Mouse (Mus musculus) liver, embryonic 14.5 days (tissue): ENCODE results near the gene Atxn2l. TPM values are rescaled to one million over a fixed set of nuclear protein-coding genes. Genes with fewer than 3 reads are reported as not detected.

Experiments
- ATAC-seq: fragments of 200-750 bp; cut with Nextera tagmentation; 2 replicates; pipeline ENCODE4 v1.8.0; 2017; ENCODE audit warnings: moderate number of reproducible peaks, mild to moderate bottlenecking, moderate library complexity; ENCODE audit not compliant: insufficient read depth
- DNase-seq, 3 experiments: peaks; one replicate each; pipeline ENCODE4 v3.0.0-alpha.2; 2012 to 2013; ENCODE audit warnings: low read depth in 3 of 3, low spot score in 3 of 3
- H3K27ac ChIP-seq: fragments of 300-500 bp; sonication (generic); 2 replicates; pipeline ENCODE4 v1.5.1; 2014; ENCODE audit warnings: moderate library complexity, mild to moderate bottlenecking, control low read depth, inconsistent platforms
- H3K27me3 ChIP-seq: fragments of 300-500 bp; sonication (generic); 2 replicates; pipeline ENCODE4 v1.6.1; 2014; ENCODE audit warnings: mild to moderate bottlenecking, low read length, moderate library complexity; ENCODE audit not compliant: control insufficient read depth, insufficient read depth
- H3K36me3 ChIP-seq: fragments of 300-500 bp; sonication (generic); replicated peaks from 2 replicates; pipeline ENCODE4 v1.6.1; 2014; ENCODE audit warnings: low read depth; ENCODE audit not compliant: control insufficient read depth, insufficient read depth
- H3K4me1 ChIP-seq, 2 experiments: fragments of 200-500 bp in 1 of 2; fragments of 300-500 bp in 1 of 2; sonication (generic) in 1 of 2; replicated peaks; 2 replicates each; pipeline ENCODE4 v1.6.1; 2012 to 2014; ENCODE audit warnings: antibody characterized with exemption in 1 of 2, inconsistent platforms in 1 of 2, low read length in 1 of 2; ENCODE audit not compliant: control insufficient read depth in 2 of 2, insufficient read depth in 2 of 2
- H3K4me2 ChIP-seq: fragments of 300-500 bp; sonication (generic); 2 replicates; pipeline ENCODE4 v1.6.1; 2014; ENCODE audit warnings: low read depth, mild to moderate bottlenecking, control low read depth, moderate library complexity
- H3K4me3 ChIP-seq, 2 experiments: fragments of 200-500 bp in 1 of 2; fragments of 300-500 bp in 1 of 2; sonication (generic) in 1 of 2; 2 replicates each; pipeline ENCODE4 v1.5.1; 2012 to 2014; ENCODE audit warnings: low read depth in 2 of 2, low read length in 2 of 2, mild to moderate bottlenecking in 2 of 2, control low read depth in 1 of 2, inconsistent platforms in 1 of 2, moderate library complexity in 1 of 2; ENCODE audit not compliant: insufficient read depth in 1 of 2
- H3K9ac ChIP-seq: fragments of 300-500 bp; sonication (generic); replicated peaks from 2 replicates; pipeline ENCODE4 v1.6.1; 2014; ENCODE audit warnings: mild to moderate bottlenecking, control low read depth, moderate library complexity
- H3K9me3 ChIP-seq: fragments of 300-500 bp; sonication (generic); 2 replicates; pipeline ENCODE4 v1.6.1; 2016; ENCODE audit warnings: low read length, mixed read lengths; ENCODE audit not compliant: control insufficient read depth
- CTCF ChIP-seq: IDR thresholded peaks from 2 replicates; pipeline ENCODE4 v1.5.1; 2016; ENCODE audit warnings: antibody characterized with exemption, low read depth, control low read depth
- EP300 ChIP-seq: IDR thresholded peaks from 2 replicates; pipeline ENCODE4 v1.6.1; 2016; ENCODE audit warnings: antibody characterized with exemption, low read depth
- WGBS: fragments of 180-500 bp; shearing (Covaris S2); extraction: QIAGEN DNeasy Blood & Tissue Kit; methylation state at CpG from one replicate; pipeline ENCODE4 v1.1.7; 2014; ENCODE audit not compliant: insufficient replicate concordance; 5-methylcytosine and 5-hydroxymethylcytosine counted together
- polyA plus RNA-seq, 2 experiments: library from polyadenylated mRNA; depleted of rRNA in 1 of 2; stranded (reverse) in 1 of 2; unstranded in 1 of 2; fragments of >200 nt; fragmentation: Nextera tagmentation in 1 of 2; extraction: Ambion mirVana in 1 of 2; gene quantifications; 2 replicates each; pipeline versions ENCODE4 v1.2.1 to v1.2.3; 2012 to 2014

Atxn2l gene
- polyA plus RNA-seq, 2 experiments = 17.3 to 42.9 TPM

DNA sequence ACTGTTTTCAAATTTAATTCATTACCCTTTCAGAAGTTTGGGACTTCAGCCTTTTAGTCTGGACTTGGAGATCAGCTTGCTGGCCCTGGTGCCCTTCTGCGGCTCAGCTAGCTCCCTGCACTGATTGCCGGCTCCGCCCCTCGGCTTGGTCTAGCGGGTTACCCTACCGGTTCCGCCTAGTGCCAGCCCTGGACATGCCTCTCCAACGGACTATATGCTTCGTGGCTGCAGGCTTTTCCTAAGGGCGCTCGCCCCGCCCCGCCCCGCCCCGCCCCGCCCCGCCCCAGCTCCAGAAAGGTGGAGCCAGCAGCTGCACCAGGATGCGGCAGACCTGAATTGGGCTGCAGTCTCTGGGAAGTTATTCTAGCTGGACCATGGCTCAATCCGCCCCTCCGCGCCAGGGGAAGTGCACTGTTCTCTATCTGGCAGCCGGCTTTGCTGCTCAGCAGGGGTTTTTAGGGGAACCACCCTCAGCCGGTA, 20.8 kb downstream of the Atxn2l start:
- peak; percentile 76 for ATAC-seq
- no peaks in the 10 kb centered on the region for H3K9me3 ChIP-seq
- under 1% methylated on average over 23 of the region's 23 CpGs for WGBS
- peak overlapping the region; percentile 15 to 30 for H3K4me3 ChIP-seq
- H3K36me3 ChIP-seq = no peaks in the 10 kb centered on the region
- no peaks in the 10 kb centered on the region for H3K27me3 ChIP-seq
- H3K9ac ChIP-seq = no peak overlapping the region
- DNase-seq = peak; percentile 67 to 70 (median 68)
- H3K27ac ChIP-seq = no peak overlapping the region; the same call in 1 of the 2 replicates
- H3K4me2 ChIP-seq = peak overlapping the region; percentile 72
- H3K4me1 ChIP-seq = peaks cover 5 to 8% of the 10 kb centered on the region in 2 experiments; a peak in 3 of 4 replicates
- TF ChIP-seq CTCF = peak; percentile 33; the same call in 1 of the 2 replicates
- no peak for TF ChIP-seq EP300

DNA sequence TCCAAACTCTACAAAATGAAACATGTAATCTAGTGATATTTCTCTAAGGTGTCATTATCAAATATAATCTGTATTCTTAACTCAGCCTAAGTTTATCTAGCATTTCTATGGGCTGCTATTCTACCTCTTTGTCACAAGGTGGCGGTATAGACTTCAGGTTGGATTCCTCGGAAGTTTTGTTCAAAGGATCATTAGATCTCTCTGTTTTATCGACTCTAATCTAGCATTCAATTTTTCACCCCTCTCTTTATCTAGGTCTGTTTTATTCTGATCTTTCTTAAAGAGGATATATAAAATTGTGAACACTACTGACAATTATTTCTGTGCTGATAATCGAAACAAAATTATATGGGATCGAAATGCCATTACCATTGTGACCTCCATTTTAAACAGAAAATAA, 21.5 kb downstream of the Atxn2l start:
- ATAC-seq (no peak), DNase-seq (no peak)
- TF ChIP-seq CTCF (peak; percentile 74), EP300 (no peak)
- Histone ChIP-seq H3K27ac (no peak overlapping the region), H3K4me2 (peak overlapping the region; percentile 72), H3K36me3 (no peaks in the 10 kb centered on the region), H3K4me3 (no peak overlapping the region), H3K9me3 (no peaks in the 10 kb centered on the region), H3K9ac (no peak overlapping the region), H3K4me1 (peaks cover 5 to 8% of the 10 kb centered on the region in 2 experiments; a peak in 3 of 4 replicates), H3K27me3 (no peaks in the 10 kb centered on the region)
- WGBS = 17% methylated on average over 5 of the region's 5 CpGs

DNA sequence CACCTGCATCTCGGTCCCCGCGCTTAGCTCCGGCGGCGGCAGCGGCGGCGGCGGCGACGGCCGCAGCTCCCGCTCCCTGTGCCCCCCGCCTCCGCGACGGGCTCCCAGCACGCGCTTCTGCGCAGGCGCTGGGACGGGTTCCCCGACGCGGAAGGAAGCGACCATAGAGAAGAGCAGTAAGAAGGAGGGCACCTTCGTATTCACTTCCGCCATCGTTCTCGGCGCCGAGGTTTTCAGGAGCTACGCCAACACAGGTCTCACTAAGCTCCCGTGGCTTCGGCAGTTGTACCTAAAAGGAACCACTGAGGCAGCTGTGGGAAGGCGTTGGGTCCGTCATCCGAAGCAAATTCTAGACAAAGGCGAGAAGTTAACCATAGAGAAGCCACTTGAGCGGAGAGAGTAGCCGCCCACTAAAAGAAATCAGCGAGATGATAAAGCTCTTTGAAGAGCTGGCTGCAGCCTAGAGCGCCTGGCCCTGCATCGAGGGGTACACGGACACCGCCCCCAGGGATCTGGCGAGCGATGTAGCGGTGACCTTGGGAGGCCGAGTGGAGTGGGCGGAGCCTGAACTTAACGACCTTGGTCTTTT, 28.1 kb downstream of the Atxn2l start, which contains the start of gene Sh2b1:
TSS of gene Sh2b1 (minus strand) at position 432 of the 589 bp plus-strand sequence.
- peak within 1 kb of the TSS; percentile 94 for H3K9ac ChIP-seq
- no peaks in the 10 kb centered on the region for H3K9me3 ChIP-seq
- ATAC-seq (peak; percentile 90), DNase-seq (peak; percentile 75 to 82 (median 75))
- H3K36me3 ChIP-seq = no peaks in the 10 kb centered on the region; the same call in 1 of the 2 replicates
- H3K4me2 ChIP-seq = peak within 1 kb of the TSS; percentile 92
- H3K27me3 ChIP-seq = no peaks in the 10 kb centered on the region
- peak within 1 kb of the TSS; percentile 88 to 100 for H3K4me3 ChIP-seq
- H3K27ac ChIP-seq = peak within 1 kb of the TSS; percentile 41
- WGBS = under 1% methylated on average over 53 of the region's 53 CpGs
- TF ChIP-seq EP300 (0 out of 2 replicates have a peak, but pooled peaks have one; percentile 6), CTCF (peak; percentile 60)
- H3K4me1 ChIP-seq = peaks cover 4 to 13% of the 10 kb centered on the region in 2 experiments

DNA sequence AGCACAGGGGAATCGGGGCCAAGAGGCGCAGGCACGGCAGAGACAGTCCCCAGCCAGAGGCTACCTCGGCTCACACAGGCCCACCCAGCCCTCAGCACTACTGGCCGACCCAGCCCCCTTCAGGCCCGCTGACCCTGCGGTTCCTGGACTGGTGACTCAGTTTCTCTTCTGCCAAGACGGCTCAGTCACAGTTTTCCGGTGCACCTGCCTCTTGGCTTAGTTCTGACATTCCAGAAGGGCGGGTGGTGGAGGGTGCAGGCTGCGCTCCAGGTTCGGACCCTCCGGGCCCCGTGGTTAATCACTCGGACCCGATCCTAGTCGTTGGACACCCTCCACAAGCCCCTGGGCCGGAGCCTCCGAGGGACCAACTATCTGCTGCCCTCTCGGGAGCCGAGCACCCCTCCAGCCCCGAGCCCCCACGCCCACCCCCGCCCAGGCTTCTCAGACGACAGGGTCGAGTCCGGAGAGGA, 28.7 kb downstream of the Atxn2l start:
- WGBS = 1% methylated on average over 27 of the region's 27 CpGs
- Histone ChIP-seq H3K4me1 (peaks cover 4 to 15% of the 10 kb centered on the region in 2 experiments), H3K27ac (peak overlapping the region; percentile 41), H3K4me3 (peak overlapping the region; percentile 88 to 100), H3K36me3 (no peaks in the 10 kb centered on the region; the same call in 1 of the 2 replicates), H3K27me3 (no peaks in the 10 kb centered on the region), H3K4me2 (peak overlapping the region; percentile 92), H3K9me3 (no peaks in the 10 kb centered on the region), H3K9ac (peak overlapping the region; percentile 94)
- ATAC-seq (peak; percentile 17; the same call in 1 of the 2 replicates), DNase-seq (no peak)
- TF ChIP-seq EP300 (no peak), CTCF (no peak)

DNA sequence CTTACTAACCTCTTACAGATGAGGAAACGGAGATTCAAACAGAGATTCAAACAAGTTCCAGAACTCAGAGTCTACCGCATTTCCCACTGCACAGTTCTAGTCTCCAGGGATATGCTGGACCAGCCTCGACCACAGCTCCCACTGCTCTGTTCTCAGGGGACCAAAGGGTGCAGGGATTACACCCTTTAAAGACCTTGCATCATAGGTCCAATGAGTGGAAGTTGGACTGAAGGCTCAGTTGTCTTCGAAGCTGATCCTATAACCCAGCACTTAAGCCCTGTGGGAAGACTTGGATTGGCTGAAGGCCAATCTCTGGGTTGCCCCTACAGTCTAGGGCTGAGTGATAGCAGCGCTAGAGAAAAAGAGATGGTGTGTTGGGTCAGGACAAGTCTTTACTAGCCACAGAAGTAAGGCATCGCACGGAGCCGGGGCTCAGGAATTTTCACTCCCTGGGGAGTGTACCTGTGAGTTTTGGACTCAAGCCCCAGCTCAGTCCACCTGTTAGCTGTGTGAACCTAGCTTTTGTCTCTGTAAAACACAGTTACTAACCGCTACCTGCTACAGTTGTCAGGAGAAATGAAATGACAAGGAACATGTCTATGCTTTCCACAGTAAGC, 29.7 kb downstream of the Atxn2l start:
- DNase-seq (no peak), ATAC-seq (no peak)
- no peak overlapping the region for H3K27ac ChIP-seq
- H3K36me3 ChIP-seq = no peaks in the 10 kb centered on the region; the same call in 1 of the 2 replicates
- no peak overlapping the region for H3K9ac ChIP-seq
- TF ChIP-seq CTCF (no peak), EP300 (no peak)
- no peaks in the 10 kb centered on the region for H3K27me3 ChIP-seq
- no peaks in the 10 kb centered on the region for H3K9me3 ChIP-seq
- H3K4me3 ChIP-seq = peak overlapping the region; percentile 88 to 100; a peak in 3 of 4 replicates
- peaks cover 4 to 15% of the 10 kb centered on the region in 2 experiments for H3K4me1 ChIP-seq
- H3K4me2 ChIP-seq = peak overlapping the region; percentile 92
- WGBS = 79% methylated on average over 9 of the region's 9 CpGs
